Mouse (Mus musculus) intestine, embryonic 16.5 days (tissue): ENCODE measurements at regions not wholly inside any gene's neighbourhood (a gene's known extent, or its start where the extent isn't known, plus 50 kb on each side); places are given as distances from the start of the nearest gene placed in this dataset.

Experiments
- ATAC-seq: fragments of 200-750 bp; cut with Nextera tagmentation; 2 replicates; pipeline ENCODE4 v1.8.0; 2017; ENCODE audit warnings: moderate TSS enrichment, moderate library complexity
- H3K27ac ChIP-seq: fragments of 300-500 bp; sonication (generic); 2 replicates; pipeline ENCODE4 v1.5.1; 2014; ENCODE audit warnings: mild to moderate bottlenecking, low read length
- H3K27me3 ChIP-seq: fragments of 300-500 bp; sonication (generic); replicated peaks from 2 replicates; pipeline ENCODE4 v1.6.1; 2014; ENCODE audit warnings: low read length, control low read depth, mixed read lengths; ENCODE audit not compliant: control insufficient read depth, insufficient read depth
- H3K36me3 ChIP-seq: fragments of 300-500 bp; sonication (generic); 2 replicates; pipeline ENCODE4 v1.6.1; 2014; ENCODE audit warnings: low read length, control low read depth; ENCODE audit not compliant: control insufficient read depth, insufficient read depth
- H3K4me1 ChIP-seq: fragments of 300-500 bp; sonication (generic); 2 replicates; pipeline ENCODE4 v1.6.1; 2014; ENCODE audit warnings: low read length, control low read depth, mixed read lengths; ENCODE audit not compliant: control insufficient read depth, insufficient read depth
- H3K4me2 ChIP-seq: fragments of 300-500 bp; sonication (generic); 2 replicates; pipeline ENCODE4 v1.6.1; 2014; ENCODE audit warnings: low read depth, low read length, control low read depth
- H3K4me3 ChIP-seq: fragments of 300-500 bp; sonication (generic); 2 replicates; pipeline ENCODE4 v1.5.1; 2014; ENCODE audit warnings: mild to moderate bottlenecking, low read length
- H3K9ac ChIP-seq: fragments of 300-500 bp; sonication (generic); 2 replicates; pipeline ENCODE4 v1.6.1; 2014; ENCODE audit warnings: low read depth, low read length
- H3K9me3 ChIP-seq: fragments of 300-500 bp; sonication (generic); 2 replicates; pipeline ENCODE4 v1.6.1; 2016; ENCODE audit warnings: low read length, control low read depth; ENCODE audit not compliant: control insufficient read depth
- WGBS: fragments of 180-500 bp; shearing (Covaris S2); extraction: QIAGEN DNeasy Blood & Tissue Kit; methylation state at CpG from one replicate; pipeline ENCODE4 v1.1.7; 2014; 5-methylcytosine and 5-hydroxymethylcytosine counted together

DNA sequence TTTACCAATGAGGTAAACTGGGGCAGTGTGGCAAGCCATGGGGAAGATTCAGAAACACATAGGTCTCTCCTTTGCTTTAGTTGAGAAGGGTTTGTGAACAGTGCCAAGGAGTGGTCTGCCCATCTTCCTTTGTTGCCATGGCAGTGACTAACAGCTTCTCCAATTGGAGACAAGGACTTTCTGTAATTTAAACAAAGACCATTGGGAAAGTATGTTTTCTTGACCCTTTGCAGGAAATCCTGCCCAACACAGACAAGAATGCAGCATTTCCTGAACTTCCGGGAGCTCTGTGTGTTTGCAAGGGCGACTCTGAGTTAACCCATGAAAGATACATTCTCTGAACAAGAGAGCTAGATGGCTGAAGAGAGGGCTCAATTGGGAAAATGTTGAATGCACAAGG, 89.6 kb downstream of the Zbtb18 start:
- Histone ChIP-seq H3K9me3 (no peaks in the 10 kb centered on the region), H3K4me1 (no peaks in the 10 kb centered on the region), H3K4me2 (no peak overlapping the region), H3K4me3 (no peak overlapping the region), H3K27me3 (no peaks in the 10 kb centered on the region), H3K27ac (no peak overlapping the region), H3K9ac (no peak overlapping the region), H3K36me3 (no peaks in the 10 kb centered on the region)
- no peak for ATAC-seq
- 46% methylated on average over 2 of the region's 2 CpGs for WGBS

DNA sequence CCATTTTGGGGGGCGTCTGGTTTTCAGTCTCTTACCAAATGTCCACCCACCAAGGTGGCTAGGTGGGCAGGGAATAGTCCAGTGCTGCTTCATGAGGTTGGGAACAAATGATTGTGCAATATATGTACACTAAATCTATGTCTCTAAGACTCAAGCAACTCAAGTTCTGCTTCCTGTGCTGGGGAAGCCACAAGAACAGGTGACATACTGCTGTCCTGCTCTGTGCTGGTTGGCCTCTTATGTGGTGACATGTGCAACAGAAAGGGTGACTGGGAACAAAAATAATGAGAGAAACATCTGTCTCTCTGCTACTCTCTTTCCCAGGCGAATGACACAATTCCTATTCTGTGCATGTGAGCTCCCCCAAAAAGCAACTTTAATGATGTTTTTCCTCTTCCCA, 90.5 kb downstream of the Zbtb18 start:
- no peak overlapping the region for H3K4me3 ChIP-seq
- H3K27me3 ChIP-seq = no peaks in the 10 kb centered on the region
- no peaks in the 10 kb centered on the region for H3K36me3 ChIP-seq
- no peak overlapping the region for H3K4me2 ChIP-seq
- H3K4me1 ChIP-seq = no peaks in the 10 kb centered on the region
- H3K27ac ChIP-seq = no peak overlapping the region
- H3K9ac ChIP-seq = no peak overlapping the region
- 83% methylated on average over 2 of the region's 2 CpGs for WGBS
- no peaks in the 10 kb centered on the region for H3K9me3 ChIP-seq
- ATAC-seq = no peak

DNA sequence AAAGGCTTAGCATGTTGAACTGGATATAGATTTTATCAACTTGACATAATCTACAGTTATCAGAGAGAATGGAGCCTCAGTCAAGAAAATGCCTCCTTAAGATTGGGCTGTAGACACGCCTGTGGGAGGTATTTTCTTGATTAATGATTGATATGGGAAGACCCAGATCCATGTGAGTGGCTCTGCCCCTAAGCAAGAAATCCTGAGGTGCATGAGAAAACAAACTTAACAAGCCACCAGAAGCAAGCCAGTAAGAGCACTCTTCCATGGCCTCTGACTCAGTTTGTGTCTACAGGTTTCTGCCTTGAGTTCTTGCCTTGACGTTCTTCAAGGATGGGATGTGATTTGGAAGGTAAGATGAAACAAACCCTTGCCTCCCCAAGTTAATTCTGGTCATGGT, 91.2 kb downstream of the Zbtb18 start:
- Histone ChIP-seq H3K27ac (no peak overlapping the region), H3K9ac (no peak overlapping the region), H3K4me3 (no peak overlapping the region), H3K4me1 (no peaks in the 10 kb centered on the region), H3K27me3 (no peaks in the 10 kb centered on the region), H3K36me3 (no peaks in the 10 kb centered on the region), H3K4me2 (no peak overlapping the region), H3K9me3 (no peaks in the 10 kb centered on the region)
- WGBS = 61% methylated on average over 2 of the region's 2 CpGs
- no peak for ATAC-seq

DNA sequence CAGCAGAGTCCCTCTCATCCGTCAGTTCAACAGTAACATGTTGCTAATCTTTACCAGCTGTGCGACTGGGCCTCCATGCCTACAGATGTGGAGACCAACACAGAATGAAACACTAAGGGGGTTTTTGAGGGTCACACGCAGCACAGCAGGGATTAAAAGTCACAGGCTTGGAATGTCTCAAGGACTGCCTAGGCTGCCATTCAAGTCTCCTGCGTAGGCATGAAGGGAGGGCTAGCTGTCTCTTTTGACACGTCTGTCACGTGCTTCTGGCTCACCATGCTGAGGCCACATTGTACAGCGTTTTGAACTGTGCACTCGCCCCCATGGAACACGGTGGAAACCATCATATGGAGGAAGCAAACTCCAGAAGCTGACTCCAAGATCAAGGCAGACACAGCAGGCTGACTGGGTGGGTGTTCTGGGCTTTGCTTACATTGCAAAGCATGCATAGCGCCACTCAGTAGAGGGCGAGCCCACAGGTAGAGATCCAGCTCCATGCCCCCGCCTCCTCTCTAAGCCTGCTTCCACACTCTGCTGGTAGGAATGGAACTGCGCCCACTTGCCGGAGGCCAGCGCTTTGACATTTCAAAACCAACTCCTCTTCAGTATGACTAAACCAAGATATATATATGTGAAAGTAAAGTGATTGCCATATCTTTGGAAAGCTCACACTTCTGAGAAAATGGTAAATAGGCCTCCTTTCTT, 103.0 kb downstream of the Zbtb18 start:
- Histone ChIP-seq H3K4me2 (no peak overlapping the region), H3K4me1 (no peaks in the 10 kb centered on the region), H3K27ac (no peak overlapping the region), H3K27me3 (no peaks in the 10 kb centered on the region), H3K9me3 (no peaks in the 10 kb centered on the region), H3K4me3 (no peak overlapping the region), H3K9ac (no peak overlapping the region), H3K36me3 (no peaks in the 10 kb centered on the region)
- ATAC-seq = no peak
- 87% methylated on average over 15 of the region's 15 CpGs for WGBS

DNA sequence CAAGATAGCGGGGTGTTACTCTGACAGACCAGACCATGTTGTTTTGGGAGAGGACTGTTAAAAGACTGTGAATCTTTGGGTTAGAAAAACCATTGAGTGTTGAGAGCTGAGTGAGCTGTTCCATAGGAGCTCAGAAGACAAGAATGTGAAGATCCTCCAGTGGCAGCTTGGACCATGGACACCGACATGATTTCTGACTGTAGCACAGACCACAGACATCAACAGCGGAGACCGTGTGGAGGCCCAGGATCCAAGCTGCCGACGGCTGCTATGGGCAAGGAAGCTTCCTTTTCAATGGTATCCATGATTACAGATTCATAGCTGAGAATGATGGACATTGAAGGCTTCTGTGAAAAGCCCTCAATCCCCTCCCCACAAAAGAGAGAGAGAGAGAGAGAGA, 105.6 kb downstream of the Zbtb18 start:
- Histone ChIP-seq H3K36me3 (no peaks in the 10 kb centered on the region), H3K27ac (no peak overlapping the region), H3K4me2 (no peak overlapping the region), H3K4me3 (no peak overlapping the region), H3K9ac (no peak overlapping the region), H3K27me3 (no peaks in the 10 kb centered on the region), H3K9me3 (no peaks in the 10 kb centered on the region), H3K4me1 (no peaks in the 10 kb centered on the region)
- no peak for ATAC-seq
- 87% methylated on average over 6 of the region's 6 CpGs for WGBS

DNA sequence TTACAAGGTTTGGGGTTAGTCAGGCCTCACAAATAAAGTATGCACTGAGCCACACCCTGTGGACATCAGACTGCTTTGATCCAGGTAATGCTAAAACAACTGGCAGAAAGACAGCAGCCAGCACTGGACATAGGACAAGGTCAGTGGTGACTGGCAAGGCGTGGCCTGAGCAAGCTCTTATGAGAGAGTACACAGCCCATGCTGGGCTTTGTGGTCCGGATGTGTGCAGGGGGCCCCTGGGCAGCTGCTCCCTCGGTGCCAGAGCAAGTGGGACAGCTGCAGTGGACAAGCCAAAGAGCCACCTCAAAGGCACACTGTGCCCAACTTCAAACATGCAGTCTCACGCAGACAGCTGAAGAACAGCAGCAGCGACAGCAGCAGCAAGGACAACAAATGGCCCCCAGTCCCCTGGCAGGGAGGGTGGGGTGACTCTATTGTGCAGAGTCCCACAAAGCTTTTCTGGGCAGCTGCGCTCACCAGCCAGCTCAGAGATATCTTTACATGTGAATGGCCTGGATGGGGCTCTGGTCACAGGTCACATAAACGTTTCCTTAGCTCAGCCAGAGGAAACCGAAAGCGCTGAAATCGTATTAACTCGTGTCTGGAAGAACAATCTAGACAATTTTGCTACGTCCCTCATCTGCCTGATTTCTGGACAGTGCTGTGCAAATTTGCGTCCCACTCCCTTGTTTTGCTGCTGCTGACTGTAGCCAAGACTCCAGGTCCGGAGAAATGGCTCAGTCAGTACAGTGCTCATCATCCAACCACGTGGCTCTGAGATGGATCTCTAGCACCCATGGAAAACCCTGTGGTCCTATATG, 113.5 kb downstream of the Zbtb18 start:
- peak overlapping the region; percentile 16 for H3K4me3 ChIP-seq
- no peaks in the 10 kb centered on the region for H3K36me3 ChIP-seq
- peak overlapping the region; percentile 60; the same call in 1 of the 2 replicates for H3K27ac ChIP-seq
- H3K9me3 ChIP-seq = no peaks in the 10 kb centered on the region
- peak overlapping the region; percentile 44 for H3K4me2 ChIP-seq
- peaks cover 19% of the 10 kb centered on the region for H3K4me1 ChIP-seq
- peak overlapping the region; percentile 53 for H3K9ac ChIP-seq
- peak; percentile 81 for ATAC-seq
- no peaks in the 10 kb centered on the region for H3K27me3 ChIP-seq
- WGBS = 31% methylated on average over 15 of the region's 15 CpGs

DNA sequence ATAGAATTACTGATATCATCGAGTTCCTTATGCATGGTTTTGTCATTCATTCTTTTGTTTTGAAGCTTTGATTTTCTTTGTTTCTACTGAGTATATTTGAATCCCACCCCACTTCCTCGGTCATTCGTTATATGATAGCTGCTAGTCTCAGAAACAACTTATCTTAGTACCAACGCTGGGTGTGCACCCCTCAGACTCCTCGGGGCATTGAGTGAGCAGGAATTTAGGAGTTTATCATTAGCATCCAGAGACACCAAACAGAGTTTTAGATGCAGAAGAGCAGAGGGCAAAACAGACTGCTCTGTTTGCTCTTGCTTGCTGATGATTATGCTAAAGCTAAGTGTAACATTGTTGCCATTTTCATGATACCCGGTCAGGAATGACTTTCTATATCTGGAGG, 115.3 kb downstream of the Zbtb18 start:
- Histone ChIP-seq H3K27me3 (no peaks in the 10 kb centered on the region), H3K27ac (peak overlapping the region; percentile 54), H3K9me3 (no peaks in the 10 kb centered on the region), H3K4me1 (peaks cover 19% of the 10 kb centered on the region), H3K36me3 (no peaks in the 10 kb centered on the region), H3K4me2 (peak overlapping the region; percentile 22; the same call in 1 of the 2 replicates), H3K4me3 (no peak overlapping the region), H3K9ac (no peak overlapping the region)
- WGBS = 58% methylated on average over 6 of the region's 6 CpGs
- ATAC-seq = peak; percentile 8

DNA sequence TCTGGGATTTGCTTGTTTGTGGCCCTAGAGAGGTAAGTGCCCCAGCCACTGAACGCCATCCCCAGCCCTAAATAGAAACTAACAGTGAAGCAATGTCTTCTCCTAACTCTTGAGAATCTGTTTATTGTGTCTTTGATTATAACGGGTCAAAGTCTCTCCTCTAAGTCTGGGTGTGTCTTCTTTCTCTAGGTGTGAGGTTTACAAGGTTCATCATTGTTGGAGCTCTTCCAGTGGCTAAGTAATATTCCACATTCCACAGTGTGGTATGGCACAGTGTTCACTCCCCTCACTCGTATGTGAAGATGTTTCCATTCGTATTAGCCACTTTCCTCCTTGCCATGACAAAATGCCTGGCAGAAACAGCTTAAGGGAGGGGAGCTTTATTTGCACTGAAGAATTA, 115.7 kb downstream of the Zbtb18 start:
- no peaks in the 10 kb centered on the region for H3K9me3 ChIP-seq
- 49% methylated on average over 4 of the region's 4 CpGs for WGBS
- H3K4me3 ChIP-seq = no peak overlapping the region
- ATAC-seq = peak; percentile 94
- H3K36me3 ChIP-seq = no peaks in the 10 kb centered on the region
- peaks cover 19% of the 10 kb centered on the region for H3K4me1 ChIP-seq
- no peak overlapping the region for H3K9ac ChIP-seq
- peak overlapping the region; percentile 25; the same call in 1 of the 2 replicates for H3K4me2 ChIP-seq
- H3K27ac ChIP-seq = peak overlapping the region; percentile 54
- H3K27me3 ChIP-seq = no peaks in the 10 kb centered on the region

DNA sequence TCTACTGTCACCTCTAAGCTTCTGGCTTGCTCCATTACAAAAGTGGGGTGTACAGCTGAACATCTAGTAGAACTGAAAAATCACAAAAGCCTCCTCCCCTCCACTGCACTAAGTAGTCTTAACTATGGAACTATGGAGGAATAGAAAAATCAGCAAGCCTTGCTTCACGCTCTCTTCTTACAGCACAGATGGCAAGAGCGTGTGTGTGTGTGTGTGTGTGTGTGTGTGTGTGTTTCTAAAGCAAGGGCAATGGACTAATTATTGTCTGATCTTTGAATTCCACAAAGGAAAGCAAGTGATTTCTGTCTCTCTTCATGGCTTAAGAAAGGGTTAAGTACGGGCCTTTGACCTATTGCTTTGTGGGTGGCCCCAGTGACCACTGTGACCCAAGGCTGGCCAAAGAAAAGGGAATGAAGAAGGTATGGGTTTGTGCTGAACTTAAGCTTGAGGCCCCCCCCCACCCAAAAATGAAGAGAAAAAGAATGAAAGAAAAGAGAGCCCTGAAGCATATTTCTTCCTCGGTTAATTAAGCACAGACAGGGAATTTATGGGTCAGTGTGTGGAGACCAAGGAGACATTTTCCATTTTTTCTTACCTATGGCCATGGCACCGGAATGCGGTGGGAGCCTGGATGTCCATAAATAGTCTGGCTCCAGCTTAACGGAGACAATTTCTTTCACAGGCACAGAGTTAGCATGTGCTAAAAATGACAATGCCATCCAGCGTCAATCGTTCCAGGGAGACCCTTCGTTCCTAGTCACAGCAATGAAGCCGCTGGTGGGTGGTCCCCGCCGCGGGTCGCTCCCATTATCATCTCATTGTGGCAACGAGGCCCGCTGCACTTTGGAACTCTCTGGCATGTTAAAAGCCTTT, 119.8 kb downstream of the Zbtb18 start:
- no peaks in the 10 kb centered on the region for H3K36me3 ChIP-seq
- peaks cover 7% of the 10 kb centered on the region for H3K4me1 ChIP-seq
- no peak overlapping the region for H3K9ac ChIP-seq
- no peak overlapping the region for H3K4me3 ChIP-seq
- no peaks in the 10 kb centered on the region for H3K27me3 ChIP-seq
- no peaks in the 10 kb centered on the region for H3K9me3 ChIP-seq
- 74% methylated on average over 17 of the region's 17 CpGs for WGBS
- ATAC-seq = no peak
- no peak overlapping the region for H3K4me2 ChIP-seq
- no peak overlapping the region for H3K27ac ChIP-seq
